Mouse (Mus musculus): Measurements from ENCODE around the gene Slc11a1. TPM values are rescaled to one million over a fixed set of nuclear protein-coding genes. Genes with fewer than 3 reads are reported as not detected.

The Slc11a1 gene
- polyA plus RNA-seq, 1 experiment: not detected

DNA sequence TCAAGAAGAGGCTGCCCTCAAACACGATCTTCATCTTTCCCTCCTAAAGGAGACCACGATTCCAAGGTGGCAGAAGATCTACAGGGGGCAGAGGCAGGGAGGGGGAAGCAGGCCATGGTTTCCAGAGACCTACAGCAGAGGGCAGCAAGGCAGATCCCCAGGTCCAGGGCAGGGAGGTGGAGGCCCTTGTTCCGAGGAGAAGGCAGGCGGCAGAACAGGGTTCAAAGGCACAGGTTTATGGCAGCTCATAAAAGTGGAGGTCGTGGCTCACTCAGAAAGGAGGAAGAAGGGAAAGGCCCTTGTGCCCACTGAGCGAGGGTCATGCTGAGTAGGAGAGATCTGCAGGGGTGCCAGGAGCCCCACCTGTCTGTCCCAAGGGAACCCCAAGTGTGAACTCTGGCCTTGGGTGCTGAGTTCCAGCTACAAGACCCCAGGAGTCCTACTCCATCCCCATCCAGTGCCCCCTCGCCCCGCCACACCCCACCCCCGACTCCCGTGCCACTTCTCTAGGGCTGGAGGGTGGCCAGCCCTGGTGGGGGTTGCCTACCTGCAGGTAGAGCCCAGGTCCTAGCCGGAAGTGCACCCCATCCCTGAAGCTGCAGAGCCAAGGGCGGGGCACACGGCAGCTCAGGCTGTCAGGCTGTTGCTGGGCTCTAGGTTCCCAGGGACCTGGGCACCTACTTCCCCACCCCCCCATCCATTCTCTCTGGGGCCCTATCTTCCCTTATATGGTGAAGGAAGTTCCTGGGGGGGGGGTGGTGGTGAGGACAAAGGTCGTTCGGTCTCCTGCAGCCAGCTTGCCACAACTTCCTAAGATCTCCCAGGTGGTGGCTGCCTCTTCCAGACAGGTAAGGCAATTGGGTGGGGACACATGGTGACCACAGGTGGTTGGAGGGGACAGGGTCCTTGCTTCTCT, 33.9 kb downstream of the Slc11a1 start, which contains the start of gene Vil1:
Gene Vil1, plus strand, starts transcription at position 788 of the 916 bp plus-strand sequence.
- no peak within 1 kb of the TSS for H3K4me3 ChIP-seq (ENCODE audit: insufficient read depth, low read depth, low read length)
- TF ChIP-seq POLR2A (IDR thresholded peaks at IDR 0.05; ENCODE audit: insufficient read depth, low read depth, low read length): no peak
- TF ChIP-seq CTCF (IDR thresholded peaks at IDR 0.05; ENCODE audit: insufficient read depth, low read depth, low read length): no peak
- peaks cover 5% of the 10 kb centered on the region; the same call in 1 of the 2 replicates for H3K4me1 ChIP-seq (ENCODE audit: control insufficient read depth, insufficient read depth, low read length)
- H3K27ac ChIP-seq (ENCODE audit: insufficient read depth, low read depth, low read length): no peak within 1 kb of the TSS
- 70% methylated on average over 15 of the region's 15 CpGs for WGBS

DNA sequence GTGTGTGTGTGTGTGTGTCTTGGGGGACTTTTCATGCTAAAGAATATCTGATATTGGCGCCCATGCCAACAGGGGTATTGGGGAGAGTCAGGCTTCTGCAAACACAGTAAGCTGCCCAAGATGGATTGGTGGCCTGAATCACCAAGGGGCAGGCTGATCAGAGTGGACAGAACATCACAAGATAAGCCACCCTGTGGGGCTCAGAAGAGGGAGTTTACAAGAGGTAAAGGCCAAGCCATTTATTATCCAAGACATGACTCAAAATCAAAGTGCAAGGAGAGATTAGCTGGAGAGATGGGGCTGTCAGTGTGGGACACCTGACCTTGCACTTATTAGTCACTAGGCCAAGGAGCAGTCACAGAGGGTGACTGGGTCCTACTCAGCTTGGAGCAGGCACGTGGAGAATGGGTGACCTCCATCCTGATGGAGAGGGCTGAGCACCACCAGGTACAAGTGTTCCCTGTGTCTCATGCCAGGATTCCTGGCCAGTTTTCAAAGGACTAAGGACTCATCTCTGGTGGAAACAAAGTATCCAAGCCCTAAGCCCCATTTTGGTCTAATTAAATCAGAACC, 36.8 kb downstream of the Slc11a1 start:
- Histone ChIP-seq H3K4me1 (ENCODE audit: control insufficient read depth, insufficient read depth, low read length) (peaks cover 5% of the 10 kb centered on the region; the same call in 1 of the 2 replicates), H3K27ac (ENCODE audit: insufficient read depth, low read depth, low read length) (no peak overlapping the region), H3K4me3 (ENCODE audit: insufficient read depth, low read depth, low read length) (no peak overlapping the region)
- TF ChIP-seq CTCF (IDR thresholded peaks at IDR 0.05; ENCODE audit: insufficient read depth, low read depth, low read length) (no peak), POLR2A (IDR thresholded peaks at IDR 0.05; ENCODE audit: insufficient read depth, low read depth, low read length) (no peak)
- 64% methylated on average over 2 of the region's 2 CpGs for WGBS

DNA sequence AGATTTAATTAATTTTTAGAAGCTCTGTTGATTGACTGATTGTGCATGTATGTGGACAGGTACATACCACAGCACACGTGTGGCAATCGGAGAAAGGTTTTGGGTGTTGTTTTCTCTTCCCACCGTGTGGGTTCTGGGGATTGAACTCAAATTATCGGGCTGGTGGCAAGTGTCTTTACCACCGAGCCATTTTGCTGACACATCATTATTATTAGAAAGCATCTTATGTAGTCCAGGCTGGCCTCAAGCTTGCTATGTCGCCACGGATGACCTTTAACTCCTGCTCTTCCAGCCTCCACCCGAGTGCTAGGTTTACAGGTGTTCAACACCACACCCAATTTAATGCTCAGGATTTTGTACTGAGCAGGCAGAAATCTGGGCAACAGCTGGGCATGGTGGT, 37.7 kb downstream of the Slc11a1 start:
- WGBS: 83% methylated on average over 8 of the region's 8 CpGs
- Histone ChIP-seq H3K4me1 (ENCODE audit: control insufficient read depth, insufficient read depth, low read length) (peaks cover 5% of the 10 kb centered on the region; the same call in 1 of the 2 replicates), H3K4me3 (ENCODE audit: insufficient read depth, low read depth, low read length) (no peak overlapping the region), H3K27ac (ENCODE audit: insufficient read depth, low read depth, low read length) (no peak overlapping the region)
- no peak for TF ChIP-seq POLR2A (IDR thresholded peaks at IDR 0.05; ENCODE audit: insufficient read depth, low read depth, low read length)
- no peak for TF ChIP-seq CTCF (IDR thresholded peaks at IDR 0.05; ENCODE audit: insufficient read depth, low read depth, low read length)

DNA sequence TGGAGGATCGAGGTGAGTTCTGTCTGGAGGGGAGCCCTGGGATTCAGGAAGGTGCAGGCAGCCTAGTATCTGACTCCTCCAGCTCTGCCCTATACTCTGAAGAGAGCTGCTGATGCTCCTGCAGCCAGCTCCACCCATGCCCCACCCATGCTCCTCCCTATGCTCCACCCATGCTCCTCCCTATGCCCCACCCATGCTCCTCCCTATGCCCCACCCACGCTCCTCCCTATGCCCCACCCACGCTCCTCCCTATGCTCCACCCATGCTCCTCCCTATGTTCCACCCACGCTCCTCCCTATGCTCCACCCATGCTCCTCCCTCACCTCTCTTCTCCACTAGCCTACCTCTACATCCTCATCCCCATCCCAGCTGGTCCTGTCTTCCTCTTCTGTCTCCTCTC, 40.1 kb downstream of the Slc11a1 start:
- no peak overlapping the region for H3K27ac ChIP-seq (ENCODE audit: insufficient read depth, low read depth, low read length)
- TF ChIP-seq POLR2A (IDR thresholded peaks at IDR 0.05; ENCODE audit: insufficient read depth, low read depth, low read length) (no peak), CTCF (IDR thresholded peaks at IDR 0.05; ENCODE audit: insufficient read depth, low read depth, low read length) (no peak)
- WGBS: 55% methylated on average over 4 of the region's 4 CpGs

DNA sequence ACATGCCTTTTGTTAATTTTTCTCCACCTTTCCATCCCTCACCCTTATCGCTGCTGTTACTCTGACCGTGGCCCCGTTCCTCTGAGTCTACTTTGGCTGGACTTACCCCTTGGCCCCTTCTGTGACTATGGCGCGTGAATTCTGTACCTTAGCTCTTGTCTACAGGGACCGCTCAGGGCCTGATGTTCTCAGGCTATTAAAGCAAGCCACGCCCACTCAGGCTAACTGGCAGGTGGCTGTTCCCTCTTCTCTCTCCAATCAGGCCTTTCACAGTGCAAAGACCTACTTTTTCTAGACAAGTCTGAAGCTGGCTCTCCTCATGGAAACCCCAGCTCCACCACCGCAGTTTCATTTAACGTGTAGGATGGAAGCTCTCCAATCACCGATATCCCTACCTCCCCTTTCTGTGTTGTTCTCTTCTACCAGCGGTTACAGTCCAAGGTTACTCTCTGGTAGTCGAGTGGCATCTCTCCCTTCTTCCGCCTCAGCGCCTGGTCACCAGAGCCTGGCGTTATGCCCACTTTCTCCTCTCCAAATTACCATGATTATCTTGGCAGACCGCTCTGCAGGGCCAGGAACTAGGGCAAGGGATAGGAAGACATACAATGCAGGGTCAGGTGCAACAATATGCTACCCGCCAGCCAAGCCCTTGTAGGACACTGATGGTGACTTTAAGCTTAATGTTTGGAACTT, 43.9 kb downstream of the Slc11a1 start:
- 70% methylated on average over 17 of the region's 17 CpGs for WGBS
- no peak overlapping the region for H3K27ac ChIP-seq (ENCODE audit: insufficient read depth, low read depth, low read length)
- peaks cover 4% of the 10 kb centered on the region; the same call in 1 of the 2 replicates for H3K4me1 ChIP-seq (ENCODE audit: control insufficient read depth, insufficient read depth, low read length)
- TF ChIP-seq POLR2A (IDR thresholded peaks at IDR 0.05; ENCODE audit: insufficient read depth, low read depth, low read length) (no peak), CTCF (IDR thresholded peaks at IDR 0.05; ENCODE audit: insufficient read depth, low read depth, low read length) (no peak)
- H3K4me3 ChIP-seq (ENCODE audit: insufficient read depth, low read depth, low read length): no peak overlapping the region

More for the DNA sequence above, 40.1 kb downstream of the Slc11a1 start:
- Histone ChIP-seq H3K4me3 (ENCODE audit: insufficient read depth, low read depth, low read length) (no peak overlapping the region), H3K4me1 (ENCODE audit: control insufficient read depth, insufficient read depth, low read length) (no peaks in the 10 kb centered on the region)

GRCm38 (mm10) chr1:74419440-74419794, 44.4 kb downstream of the Slc11a1 start:
- peaks cover 4% of the 10 kb centered on the region; the same call in 1 of the 2 replicates for H3K4me1 ChIP-seq (ENCODE audit: control insufficient read depth, insufficient read depth, low read length)
- TF ChIP-seq POLR2A (IDR thresholded peaks at IDR 0.05; ENCODE audit: insufficient read depth, low read depth, low read length) (no peak), CTCF (IDR thresholded peaks at IDR 0.05; ENCODE audit: insufficient read depth, low read depth, low read length) (no peak)

GRCm38 (mm10) chr1:74423147-74423546, 48.2 kb downstream of the Slc11a1 start:
- WGBS: 46% methylated on average over 8 of the region's 8 CpGs
- H3K27ac ChIP-seq (ENCODE audit: insufficient read depth, low read depth, low read length): no peak overlapping the region

More at GRCm38 (mm10) chr1:74419440-74419794, 44.4 kb downstream of the Slc11a1 start:
- Histone ChIP-seq H3K4me3 (ENCODE audit: insufficient read depth, low read depth, low read length) (no peak overlapping the region), H3K27ac (ENCODE audit: insufficient read depth, low read depth, low read length) (no peak overlapping the region)
- WGBS: 70% methylated on average over 9 of the region's 9 CpGs

DNA sequence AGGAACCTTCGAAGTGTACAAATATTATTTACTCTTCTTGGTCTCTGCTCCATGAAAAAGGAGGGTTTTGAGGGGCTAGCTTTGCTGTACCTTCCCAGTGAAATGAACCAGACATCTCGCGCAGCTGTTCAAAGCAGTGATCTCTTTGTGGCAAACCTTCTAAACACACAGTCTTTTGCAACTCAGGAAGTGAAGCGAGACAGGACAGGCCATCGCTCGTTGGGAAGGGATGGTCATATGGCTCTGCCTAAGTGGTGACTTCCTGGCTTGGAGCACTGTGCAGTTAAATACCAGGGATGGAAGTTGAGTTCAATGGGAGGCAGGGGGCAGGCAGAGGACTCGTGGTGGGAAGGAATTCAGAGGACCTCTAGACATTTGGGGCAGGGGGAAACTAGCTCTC, 50.9 kb downstream of the Slc11a1 start:
- H3K4me1 ChIP-seq (ENCODE audit: control insufficient read depth, insufficient read depth, low read length): peaks cover 4% of the 10 kb centered on the region; the same call in 1 of the 2 replicates
- TF ChIP-seq CTCF (IDR thresholded peaks at IDR 0.05; ENCODE audit: insufficient read depth, low read depth, low read length) (no peak), POLR2A (IDR thresholded peaks at IDR 0.05; ENCODE audit: insufficient read depth, low read depth, low read length) (no peak)
- no peak overlapping the region for H3K27ac ChIP-seq (ENCODE audit: insufficient read depth, low read depth, low read length)
- H3K4me3 ChIP-seq (ENCODE audit: insufficient read depth, low read depth, low read length): no peak overlapping the region
- 83% methylated on average over 7 of the region's 7 CpGs for WGBS

More at GRCm38 (mm10) chr1:74423147-74423546, 48.2 kb downstream of the Slc11a1 start:
- Histone ChIP-seq H3K4me3 (ENCODE audit: insufficient read depth, low read depth, low read length) (no peak overlapping the region), H3K4me1 (ENCODE audit: control insufficient read depth, insufficient read depth, low read length) (peaks cover 4% of the 10 kb centered on the region; the same call in 1 of the 2 replicates)
- no peak for TF ChIP-seq CTCF (IDR thresholded peaks at IDR 0.05; ENCODE audit: insufficient read depth, low read depth, low read length)
- TF ChIP-seq POLR2A (IDR thresholded peaks at IDR 0.05; ENCODE audit: insufficient read depth, low read depth, low read length): no peak
